18 mouse cellular contexts compared by ENCODE assay signal in genomic region chr2:74670632-74671188, GRCm38 (mm10). TPM values are rescaled to one million over a fixed set of nuclear protein-coding genes. Genes with fewer than 3 reads are reported as not detected.
"Had no signal": no experiment of that assay in that cellular context is flagged by ENCODE, and none has a peak within 500 bp of the region (broad histone marks: within the 10 kb centered on the region; RNA-seq: fewer than 3 reads in every experiment).

No protein-coding gene starts in this region.

- H3K9me3 ChIP-seq: liver, embryonic 13.5 days; lung, embryonic 15.5 days; midbrain, embryonic 12.5 days; neural tube, embryonic 12.5 days had no signal

- ATAC-seq: intestine, postnatal 0 days; liver, postnatal 0 days had no signal

- H3K36me3 ChIP-seq: liver, embryonic 13.5 days; lung, embryonic 15.5 days; midbrain, embryonic 12.5 days; neural tube, embryonic 12.5 days had no signal

- H3K4me2 ChIP-seq: liver, embryonic 13.5 days; lung, embryonic 15.5 days; midbrain, embryonic 12.5 days had no signal

- H3K4me3 ChIP-seq: liver, embryonic 13.5 days; lung, embryonic 15.5 days; megakaryocyte, embryonic 14.5 days; midbrain, embryonic 12.5 days; neural tube, embryonic 12.5 days had no signal

- H3K27ac ChIP-seq: liver, embryonic 13.5 days; lung, embryonic 15.5 days; macrophage; midbrain, embryonic 12.5 days; neural tube, embryonic 12.5 days had no signal

- H3K9ac ChIP-seq: liver, embryonic 13.5 days; liver, postnatal 0 days; lung, embryonic 15.5 days; midbrain, embryonic 12.5 days; neural tube, embryonic 12.5 days had no signal

- DNase-seq: kidney, adult 8-10 months; kidney, postnatal 36 days; liver, embryonic 13.5 days; liver, postnatal 0 days; lung, postnatal 14 days; right cerebral cortex, postnatal 4 days; spleen, adult 18-20 months; thymus, adult 18-20 months; thymus, postnatal 25 days had no signal

RNA-seq across cellular contexts. Expression of gene Hoxd13, which starts 2.6 kb away (rescaled TPM):
- polyA plus RNA-seq: intestine, postnatal 0 days; liver, embryonic 13.5 days; liver, postnatal 0 days; lung, embryonic 15.5 days; macrophage; midbrain, embryonic 12.5 days; midbrain, postnatal 0 days; stomach, embryonic 14.5 days had no signal

RNA-seq across cellular contexts. Expression of gene Hoxd12, which starts 4.1 kb away (rescaled TPM):
- polyA plus RNA-seq: liver, embryonic 13.5 days; liver, postnatal 0 days; lung, embryonic 15.5 days; macrophage; midbrain, embryonic 12.5 days; midbrain, postnatal 0 days; stomach, embryonic 14.5 days had no signal

RNA-seq across cellular contexts. Expression of gene Hoxd11, which starts 8.6 kb away (rescaled TPM):
- polyA plus RNA-seq: liver, embryonic 13.5 days; liver, postnatal 0 days; lung, embryonic 15.5 days; macrophage; midbrain, embryonic 12.5 days; midbrain, postnatal 0 days; stomach, embryonic 14.5 days had no signal

RNA-seq across cellular contexts. Expression of gene Evx2, which starts 11.4 kb away (rescaled TPM):
- polyA plus RNA-seq: intestine, postnatal 0 days; kidney, embryonic 16.5 days; liver, embryonic 13.5 days; liver, postnatal 0 days; lung, embryonic 15.5 days; macrophage; stomach, embryonic 14.5 days had no signal

RNA-seq across cellular contexts. Expression of gene Hoxd10, which starts 21.0 kb away (rescaled TPM):
- polyA plus RNA-seq: liver, embryonic 13.5 days; liver, postnatal 0 days; macrophage; midbrain, embryonic 12.5 days; midbrain, postnatal 0 days; stomach, embryonic 14.5 days had no signal
